Mouse (Mus musculus) cortical plate, adult 2 months (tissue): ENCODE measurements around the gene Fam178b.

Experiments
- CTCF ChIP-seq: fragments of 200-500 bp; IDR thresholded peaks from 2 replicates; pipeline ENCODE4 v1.5.1; 2011; ENCODE audit warnings: mild to moderate bottlenecking, control low read depth, low read length; ENCODE audit not compliant: insufficient read depth; ENCODE audit errors: extremely low read depth
- POLR2A ChIP-seq: fragments of 200-500 bp; IDR thresholded peaks from 2 replicates; pipeline ENCODE4 v1.6.1; 2011; ENCODE audit warnings: mild to moderate bottlenecking, low read length, control low read depth; ENCODE audit not compliant: insufficient read depth; ENCODE audit errors: extremely low read depth

DNA sequence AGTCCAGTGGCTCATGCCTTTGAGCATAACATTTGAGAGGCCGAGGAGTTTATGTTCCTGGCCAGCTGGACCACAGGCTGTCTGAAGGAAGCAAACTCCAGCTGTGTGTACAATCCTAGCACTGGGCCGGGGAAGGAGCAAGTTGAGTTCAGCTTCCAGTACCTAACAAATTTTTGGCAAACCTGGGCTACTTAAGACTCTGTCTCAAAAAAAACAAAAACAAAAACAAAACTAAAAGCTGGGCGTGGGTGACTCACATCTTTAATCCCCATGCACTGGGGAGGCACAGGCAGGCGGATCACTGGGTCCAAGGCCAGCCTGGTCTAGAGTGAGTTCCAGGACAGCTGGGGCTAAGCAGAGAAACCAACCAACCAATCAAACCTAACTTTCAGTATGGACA is 114.2 kb downstream of the Fam178b start:
- TF ChIP-seq CTCF (no peak), POLR2A (no peak)
